Mouse (Mus musculus) erythroblast, adult 5-6 weeks (primary cell): Measurements from ENCODE around the gene Olfr1423. TPM values are rescaled to one million over a fixed set of nuclear protein-coding genes. Genes with fewer than 3 reads are reported as not detected.

Experiments
- total RNA-seq, 2 experiments: library from RNA; stranded (forward) in 1 of 2; stranded (reverse) in 1 of 2; fragments of 150-400 nt in 1 of 2; fragments of 200-764, 138-1000 nt in 1 of 2; gene quantifications; 2 replicates each; pipeline versions ENCODE4 v1.2.3 to v1.2.4; 2015 to 2017; ENCODE audit warnings: low replicate concordance in 2 of 2

Gene Olfr1423
- total RNA-seq, 2 experiments from 2014 or later: not detected

Other genes with a start within 250 kb of the Olfr1423 start
- gene Stx3, start 221.9 kb downstream of the Olfr1423 start, total RNA-seq (2015; ENCODE audit: low replicate concordance): 0.19 and 3.6 TPM in 2 replicates
- 3.9 and 4.5 TPM in 2 replicates for gene Stx3, start 221.9 kb downstream of the Olfr1423 start, total RNA-seq (2017; ENCODE audit: low replicate concordance)
- not detected in 2 replicates for gene Olfr1417, start 202.1 kb downstream of the Olfr1423 start, total RNA-seq (2015; ENCODE audit: low replicate concordance)
- not detected in 2 replicates for gene Olfr1417, start 202.1 kb downstream of the Olfr1423 start, total RNA-seq (2017; ENCODE audit: low replicate concordance)
- gene Olfr1418, start 180.3 kb downstream of the Olfr1423 start, total RNA-seq (2015; ENCODE audit: low replicate concordance): not detected in 2 replicates
- not detected in 2 replicates for gene Olfr1418, start 180.3 kb downstream of the Olfr1423 start, total RNA-seq (2017; ENCODE audit: low replicate concordance)
- not detected in 2 replicates for gene Olfr1419, start 166.2 kb downstream of the Olfr1423 start, total RNA-seq (2015; ENCODE audit: low replicate concordance)
- not detected in 2 replicates for gene Olfr1419, start 166.2 kb downstream of the Olfr1423 start, total RNA-seq (2017; ENCODE audit: low replicate concordance)
- gene Olfr1420, start 154.8 kb downstream of the Olfr1423 start, total RNA-seq (2015; ENCODE audit: low replicate concordance): not detected in 2 replicates
- not detected in 2 replicates for gene Olfr1420, start 154.8 kb downstream of the Olfr1423 start, total RNA-seq (2017; ENCODE audit: low replicate concordance)
- 8.5 and 8.8 TPM in 2 replicates for gene Patl1, start 128.9 kb downstream of the Olfr1423 start, total RNA-seq (2015; ENCODE audit: low replicate concordance)
- 2.4 and 3.9 TPM in 2 replicates for gene Patl1, start 128.9 kb downstream of the Olfr1423 start, total RNA-seq (2017; ENCODE audit: low replicate concordance)
- gene Osbp, start 75.4 kb downstream of the Olfr1423 start, total RNA-seq (2015; ENCODE audit: low replicate concordance): 7.1 and 10.6 TPM in 2 replicates
- 12.7 and 14.8 TPM in 2 replicates for gene Osbp, start 75.4 kb downstream of the Olfr1423 start, total RNA-seq (2017; ENCODE audit: low replicate concordance)
- not detected in 2 replicates for gene Olfr1424, start 21.4 kb upstream of the Olfr1423 start, total RNA-seq (2015; ENCODE audit: low replicate concordance)
- not detected in 2 replicates for gene Olfr1424, start 21.4 kb upstream of the Olfr1423 start, total RNA-seq (2017; ENCODE audit: low replicate concordance)
- gene Olfr1425, start 36.4 kb upstream of the Olfr1423 start, total RNA-seq (2015; ENCODE audit: low replicate concordance): not detected in 2 replicates
- gene Olfr1425, start 36.4 kb upstream of the Olfr1423 start, total RNA-seq (2017; ENCODE audit: low replicate concordance): not detected in 2 replicates
- not detected in 2 replicates for gene Olfr1426, start 50.7 kb upstream of the Olfr1423 start, total RNA-seq (2015; ENCODE audit: low replicate concordance)
- not detected in 2 replicates for gene Olfr1426, start 50.7 kb upstream of the Olfr1423 start, total RNA-seq (2017; ENCODE audit: low replicate concordance)
- gene Olfr1427, start 62.0 kb upstream of the Olfr1423 start, total RNA-seq (2015; ENCODE audit: low replicate concordance): not detected in 2 replicates
- not detected in 2 replicates for gene Olfr1427, start 62.0 kb upstream of the Olfr1423 start, total RNA-seq (2017; ENCODE audit: low replicate concordance)
- not detected in 2 replicates for gene Olfr1428, start 74.6 kb upstream of the Olfr1423 start, total RNA-seq (2015; ENCODE audit: low replicate concordance)
- not detected in 2 replicates for gene Olfr1428, start 74.6 kb upstream of the Olfr1423 start, total RNA-seq (2017; ENCODE audit: low replicate concordance)
- not detected in 2 replicates for gene Olfr76, start 81.9 kb upstream of the Olfr1423 start, total RNA-seq (2015; ENCODE audit: low replicate concordance)
- gene Olfr76, start 81.9 kb upstream of the Olfr1423 start, total RNA-seq (2017; ENCODE audit: low replicate concordance): not detected in 2 replicates
- gene Olfr1555-ps1, start 128.8 kb upstream of the Olfr1423 start, total RNA-seq (2015; ENCODE audit: low replicate concordance): not detected in 2 replicates
- gene Olfr1555-ps1, start 128.8 kb upstream of the Olfr1423 start, total RNA-seq (2017; ENCODE audit: low replicate concordance): not detected in 2 replicates
- not detected in 2 replicates for gene Olfr1431, start 159.3 kb upstream of the Olfr1423 start, total RNA-seq (2015; ENCODE audit: low replicate concordance)
- 0.60 TPM in 1 of 2 replicates, not detected in the other for gene Olfr1431, start 159.3 kb upstream of the Olfr1423 start, total RNA-seq (2017; ENCODE audit: low replicate concordance)
- not detected in 2 replicates for gene Olfr1432, start 191.3 kb upstream of the Olfr1423 start, total RNA-seq (2015; ENCODE audit: low replicate concordance)
- not detected in 2 replicates for gene Olfr1432, start 191.3 kb upstream of the Olfr1423 start, total RNA-seq (2017; ENCODE audit: low replicate concordance)
- not detected in 2 replicates for gene Olfr262, start 200.3 kb upstream of the Olfr1423 start, total RNA-seq (2015; ENCODE audit: low replicate concordance)
- 0.98 TPM in 1 of 2 replicates, not detected in the other for gene Olfr262, start 200.3 kb upstream of the Olfr1423 start, total RNA-seq (2017; ENCODE audit: low replicate concordance)
- not detected in 2 replicates for gene Olfr235, start 219.7 kb upstream of the Olfr1423 start, total RNA-seq (2015; ENCODE audit: low replicate concordance)
- not detected in 2 replicates for gene Olfr235, start 219.7 kb upstream of the Olfr1423 start, total RNA-seq (2017; ENCODE audit: low replicate concordance)
- gene Olfr1434, start 238.5 kb upstream of the Olfr1423 start, total RNA-seq (2015; ENCODE audit: low replicate concordance): not detected in 2 replicates
- not detected in 2 replicates for gene Olfr1434, start 238.5 kb upstream of the Olfr1423 start, total RNA-seq (2017; ENCODE audit: low replicate concordance)